Mouse (Mus musculus) adrenal gland, postnatal 25 days (tissue): Measurements from ENCODE around the gene Irs2. TPM values are rescaled to one million over a fixed set of nuclear protein-coding genes. Genes with fewer than 3 reads are reported as not detected.

ENCODE experiments used
- DNase-seq: peaks from one replicate; pipeline ENCODE4 v3.0.0; 2021; ENCODE audit warnings: mixed read lengths
- long read RNA-seq: library from polyadenylated mRNA; stranded (forward); transcript quantifications from one replicate; pipeline ENCODE4 v2.0.0, GENCODE M21; 2021
- total RNA-seq: library from RNA; stranded (reverse); gene quantifications from 2 replicates; pipeline ENCODE4 v1.2.3, GENCODE M21; 2021

Irs2 gene
- 22.1 and 23.0 TPM in 2 replicates for total RNA-seq
- long read RNA-seq, full-length matches to known transcripts = 6 of 10 reads
- long read RNA-seq, partial matches to known transcripts = 0 of 10 reads
- long read RNA-seq, other reads (novel, unspliced or antisense) = 4 of 10 reads

- DNase-seq = no peak
Observed at GRCm38 (mm10) chr8:11008379-11008775, at the start of gene Irs2. Gene Irs2, minus strand, starts transcription at chr8:11008458.

- DNase-seq = no peak
Observed at GRCm38 (mm10) chr8:11056665-11057064, 48.4 kb upstream of the Irs2 start.

GRCm38 (mm10) chr8:11056175-11056563 is 47.9 kb upstream of the Irs2 start:
- no peak for DNase-seq

DNA sequence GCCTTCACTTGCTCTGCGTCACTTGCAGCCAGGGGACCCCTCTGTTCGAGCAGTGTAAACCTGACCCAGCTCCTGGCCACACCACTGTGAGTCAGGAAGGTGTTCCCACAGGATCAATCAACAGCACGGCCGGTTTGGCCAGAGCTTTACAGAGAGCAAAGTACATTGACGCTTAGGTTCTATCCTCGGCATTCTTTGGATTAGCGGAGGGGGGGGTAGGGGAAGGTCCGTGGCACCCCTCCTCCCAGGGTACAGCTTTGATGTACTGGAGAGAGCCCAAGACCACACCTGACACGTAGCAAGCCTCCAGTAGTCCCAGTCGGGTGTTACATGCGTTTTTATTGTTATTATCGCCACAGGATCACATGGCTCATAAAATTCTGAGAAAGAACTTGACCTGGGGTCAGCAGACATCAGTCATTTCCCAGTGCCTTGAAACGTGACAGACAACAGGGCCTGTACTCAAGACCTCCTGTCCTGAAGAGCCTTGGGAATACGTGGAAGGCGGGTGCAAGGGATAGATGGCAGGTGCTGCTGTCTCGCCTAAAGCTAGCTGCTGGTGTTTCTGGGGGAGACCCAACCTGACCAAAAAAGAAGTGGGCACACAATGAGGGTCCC is 47.4 kb upstream of the Irs2 start:
- DNase-seq = no peak

GRCm38 (mm10) chr8:11049835-11050234 is 41.6 kb upstream of the Irs2 start:
- DNase-seq = no peak

- DNase-seq = no peak
Observed at GRCm38 (mm10) chr8:11047812-11048211, 39.6 kb upstream of the Irs2 start.

- DNase-seq = no peak
Observed at GRCm38 (mm10) chr8:11044660-11045059, 36.4 kb upstream of the Irs2 start.

GRCm38 (mm10) chr8:11043591-11043990 is 35.3 kb upstream of the Irs2 start:
- no peak for DNase-seq

GRCm38 (mm10) chr8:11042872-11043587 is 34.8 kb upstream of the Irs2 start:
- no peak for DNase-seq

DNA sequence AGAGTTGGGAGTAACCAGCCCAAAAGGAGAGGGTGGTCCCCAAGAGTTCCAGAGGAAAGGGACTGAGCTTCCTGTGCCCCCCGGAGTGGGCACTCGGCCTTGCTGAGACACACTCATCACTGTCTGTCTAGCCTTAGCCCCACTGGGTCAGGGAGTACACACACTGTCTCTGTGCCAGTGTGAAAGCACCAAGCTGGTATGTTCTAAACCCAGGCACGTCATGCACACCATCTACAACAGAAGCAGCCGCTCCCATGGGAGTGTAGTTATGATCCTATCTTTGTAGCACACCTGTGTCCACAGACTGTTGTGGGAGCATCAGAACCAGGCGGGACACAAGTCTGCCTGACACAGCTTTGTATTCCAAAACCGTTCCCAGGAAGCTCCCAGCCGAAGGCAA is 31.8 kb upstream of the Irs2 start:
- no peak for DNase-seq

- DNase-seq = no peak
Observed at GRCm38 (mm10) chr8:11038788-11039187, 30.5 kb upstream of the Irs2 start.

GRCm38 (mm10) chr8:11038367-11038766 is 30.1 kb upstream of the Irs2 start:
- no peak for DNase-seq

- DNase-seq = no peak
Observed at GRCm38 (mm10) chr8:11036790-11037189, 28.5 kb upstream of the Irs2 start.

GRCm38 (mm10) chr8:11035628-11036416 is 27.6 kb upstream of the Irs2 start:
- DNase-seq = peak; percentile 39

DNA sequence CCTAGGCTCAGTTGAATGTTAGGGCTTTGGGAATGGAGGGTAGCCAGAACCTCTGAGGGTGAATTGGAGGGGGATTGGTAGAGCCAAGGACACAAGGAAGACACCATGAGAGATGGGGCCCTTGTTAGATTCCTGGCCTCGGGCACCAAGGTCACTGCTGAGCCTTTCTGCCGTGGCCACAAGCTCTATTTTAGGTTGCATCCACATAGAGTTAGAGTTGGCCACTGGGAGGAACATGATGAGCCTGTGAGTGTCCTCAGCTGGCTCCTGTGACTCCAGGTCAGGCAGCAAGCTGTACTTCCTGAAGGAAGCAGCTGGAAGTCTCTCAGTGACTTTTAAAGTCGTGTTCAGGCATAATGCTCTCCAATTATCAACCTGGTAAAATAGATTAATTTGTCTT is 16.6 kb upstream of the Irs2 start:
- no peak for DNase-seq

- DNase-seq = no peak
Observed at GRCm38 (mm10) chr8:11020949-11021572, 12.8 kb upstream of the Irs2 start.

DNA sequence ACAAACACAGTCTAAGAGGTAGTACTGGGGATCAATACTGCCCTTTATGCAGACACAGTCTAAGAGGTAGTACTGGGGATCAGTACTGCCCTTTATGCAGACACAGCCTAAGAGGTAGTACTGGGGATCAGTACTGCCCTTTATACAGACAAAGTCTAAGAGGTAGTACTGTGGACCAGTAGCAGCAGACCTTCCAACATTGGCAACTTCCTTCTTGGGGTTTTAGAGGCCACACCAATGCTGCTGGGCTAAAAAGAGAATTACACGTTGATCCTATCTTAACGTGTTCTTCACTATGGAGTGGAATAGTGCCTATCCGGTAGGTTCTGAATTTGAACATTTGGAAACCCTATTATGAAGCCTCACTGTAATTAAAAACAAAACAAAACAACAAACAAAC is 7.4 kb upstream of the Irs2 start:
- no peak for DNase-seq

- peak; percentile 63 for DNase-seq
Observed at GRCm38 (mm10) chr8:11013258-11013657, 5.0 kb upstream of the Irs2 start.

- DNase-seq = no peak
Observed at GRCm38 (mm10) chr8:11011787-11012485, 3.7 kb upstream of the Irs2 start.

- peak; percentile 60 for DNase-seq
Observed at GRCm38 (mm10) chr8:11010913-11011605, 2.8 kb upstream of the Irs2 start.

- DNase-seq = no peak
Observed at GRCm38 (mm10) chr8:11010398-11010797, 2.1 kb upstream of the Irs2 start.
